Mouse (Mus musculus) bone marrow macrophage, adult 2 months (primary cell): Measurements from ENCODE around the gene Gcm2.

Experiments used
- CTCF ChIP-seq: IDR thresholded peaks from 2 replicates; pipeline ENCODE4 v1.5.1; 2012; ENCODE audit warnings: low read depth, mild to moderate bottlenecking, low read length, moderate library complexity
- POLR2A ChIP-seq: IDR thresholded peaks from 2 replicates; pipeline ENCODE4 v1.6.1; 2012; ENCODE audit warnings: mild to moderate bottlenecking, low read depth, low read length, borderline replicate concordance

GRCm38 (mm10) chr13:41073819-41074218 lies 37.0 kb downstream of the Gcm2 start:
- TF ChIP-seq POLR2A = no peak
- no peak for TF ChIP-seq CTCF
